Mouse (Mus musculus) neural tube, embryonic 10.5 days (tissue): Measurements from ENCODE around the gene Cenpo.

ENCODE experiments used
- DNase-seq: peaks from one replicate; pipeline ENCODE4 v3.0.0-alpha.2; 2017; ENCODE audit warnings: low spot score; ENCODE audit errors: extremely low spot score

Gene Cenpo

GRCm38 (mm10) chr12:4150936-4151335 lies 83.2 kb downstream of the Cenpo start:
- no peak for DNase-seq
